Mouse (Mus musculus): ENCODE data around the gene Elp1. TPM values are rescaled to one million over a fixed set of nuclear protein-coding genes. Genes with fewer than 3 reads are reported as not detected.

Gene Elp1
- polyA plus RNA-seq, 1 experiment, result 70.7 TPM

DNA sequence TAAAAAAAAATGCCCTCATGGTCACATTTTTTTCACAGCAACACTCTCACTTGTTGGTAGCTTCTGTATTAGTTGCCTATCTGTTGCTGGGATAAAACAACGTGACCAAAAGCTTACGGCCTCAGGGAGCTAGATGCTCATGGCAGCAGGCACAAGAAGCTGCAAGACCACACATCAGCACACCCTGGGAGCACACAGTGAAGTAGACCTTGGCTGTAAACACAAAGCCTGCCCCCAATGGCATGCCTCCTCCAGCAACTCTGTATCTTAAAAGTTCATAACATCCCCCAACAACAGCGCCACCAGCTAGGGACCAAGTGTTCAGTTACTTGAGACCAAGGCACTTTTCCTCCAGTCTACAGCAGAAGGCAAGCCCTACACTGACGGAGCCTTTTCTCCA, 6.9 kb upstream of the Elp1 start:
- TF ChIP-seq POLR2A (IDR thresholded peaks at IDR 0.05; ENCODE audit: extremely low read depth, insufficient read depth, low read length) (no peak), CTCF (IDR thresholded peaks at IDR 0.05; ENCODE audit: extremely low read depth, insufficient read depth, low read length) (no peak)
- H3K27ac ChIP-seq (ENCODE audit: insufficient read depth, low read length), result no peak overlapping the region
- no peaks in the 10 kb centered on the region for H3K4me1 ChIP-seq (ENCODE audit: control insufficient read depth, insufficient read depth, low read length)
- H3K4me3 ChIP-seq (ENCODE audit: insufficient read depth, low read length), result no peak overlapping the region

DNA sequence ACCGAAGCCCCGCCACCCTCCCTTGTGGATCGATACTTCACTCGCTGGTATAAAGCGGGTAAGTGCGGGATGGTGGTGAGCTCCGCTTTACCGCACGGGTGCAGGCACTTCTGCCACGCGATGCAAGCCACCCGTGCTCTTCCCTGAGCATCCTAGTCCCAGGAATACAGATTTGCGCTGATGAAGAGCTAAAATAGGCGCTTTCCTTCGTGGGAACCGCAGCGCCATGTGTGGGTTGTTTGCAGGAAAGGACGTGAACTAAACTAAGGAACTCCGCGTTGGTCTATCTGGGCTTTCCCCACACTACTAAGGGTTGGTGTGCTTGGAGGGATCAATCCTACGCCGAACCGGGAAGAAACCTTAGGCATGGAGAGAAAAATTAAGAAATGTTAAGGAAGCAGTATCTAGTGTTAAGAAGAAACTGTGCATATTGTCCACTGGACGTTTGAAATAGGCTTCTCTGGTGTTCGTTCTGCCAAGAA, 579 bp upstream of the Elp1 start:
- Histone ChIP-seq H3K27ac (ENCODE audit: insufficient read depth, low read length) (peak overlapping the region; percentile 87; the same call in 1 of the 2 replicates), H3K4me1 (ENCODE audit: control insufficient read depth, insufficient read depth, low read length) (peaks cover 3% of the 10 kb centered on the region; the same call in 1 of the 2 replicates), H3K4me3 (ENCODE audit: insufficient read depth, low read length) (peak overlapping the region; percentile 94)
- TF ChIP-seq CTCF (IDR thresholded peaks at IDR 0.05; ENCODE audit: extremely low read depth, insufficient read depth, low read length), result no peak
- no peak; the same call in 1 of the 2 replicates for TF ChIP-seq POLR2A (IDR thresholded peaks at IDR 0.05; ENCODE audit: extremely low read depth, insufficient read depth, low read length)

DNA sequence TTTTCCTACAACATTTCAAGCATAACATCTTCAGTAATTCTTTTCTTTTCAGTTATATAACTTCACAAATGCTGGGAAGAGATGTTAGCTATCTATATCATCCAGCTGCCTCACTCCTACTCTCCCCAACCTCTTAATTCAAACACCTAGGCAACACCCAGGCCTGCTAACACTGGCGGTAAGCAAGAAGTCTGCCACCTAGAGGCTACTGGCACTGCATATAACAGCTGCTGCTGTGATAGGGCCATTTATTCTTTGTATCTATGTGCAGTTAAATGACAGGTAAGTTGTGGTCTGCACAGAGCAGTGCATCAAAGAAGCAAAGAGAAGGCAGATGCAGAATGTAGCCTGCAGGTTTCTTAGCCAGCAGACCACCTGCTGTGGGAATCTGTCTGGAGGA, 10.8 kb downstream of the Elp1 start:
- H3K4me1 ChIP-seq (ENCODE audit: control insufficient read depth, insufficient read depth, low read length), result no peaks in the 10 kb centered on the region

DNA sequence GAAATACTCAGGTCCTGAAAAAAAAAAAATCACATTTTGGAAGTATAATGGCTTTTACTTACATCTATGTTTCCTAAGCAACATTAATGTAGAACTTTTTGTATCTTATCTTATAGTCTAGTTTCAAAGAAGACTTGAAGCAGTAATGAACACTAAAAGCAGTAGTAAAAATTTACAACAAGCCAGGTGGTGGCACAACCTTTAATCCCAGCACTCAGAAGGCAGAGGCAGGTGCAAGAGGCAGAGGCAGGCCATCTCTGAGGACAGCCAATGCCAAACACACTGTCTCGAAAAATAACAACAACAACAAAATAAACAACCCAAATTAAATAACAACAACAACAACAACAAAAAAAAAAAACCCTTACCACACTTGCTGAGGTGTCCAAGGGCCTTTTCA, 31.1 kb downstream of the Elp1 start:
- H3K4me1 ChIP-seq (ENCODE audit: control insufficient read depth, insufficient read depth, low read length), result no peaks in the 10 kb centered on the region
- H3K4me3 ChIP-seq (ENCODE audit: insufficient read depth, low read length), result no peak overlapping the region
- TF ChIP-seq POLR2A (IDR thresholded peaks at IDR 0.05; ENCODE audit: extremely low read depth, insufficient read depth, low read length) (no peak), CTCF (IDR thresholded peaks at IDR 0.05; ENCODE audit: extremely low read depth, insufficient read depth, low read length) (no peak)
- H3K27ac ChIP-seq (ENCODE audit: insufficient read depth, low read length), result no peak overlapping the region

More for the DNA sequence above, 10.8 kb downstream of the Elp1 start:
- TF ChIP-seq POLR2A (IDR thresholded peaks at IDR 0.05; ENCODE audit: extremely low read depth, insufficient read depth, low read length), result no peak
- TF ChIP-seq CTCF (IDR thresholded peaks at IDR 0.05; ENCODE audit: extremely low read depth, insufficient read depth, low read length), result 0 out of 2 replicates have a peak, but pooled peaks have one; percentile 27
- H3K4me3 ChIP-seq (ENCODE audit: insufficient read depth, low read length), result no peak overlapping the region
- H3K27ac ChIP-seq (ENCODE audit: insufficient read depth, low read length), result no peak overlapping the region

DNA sequence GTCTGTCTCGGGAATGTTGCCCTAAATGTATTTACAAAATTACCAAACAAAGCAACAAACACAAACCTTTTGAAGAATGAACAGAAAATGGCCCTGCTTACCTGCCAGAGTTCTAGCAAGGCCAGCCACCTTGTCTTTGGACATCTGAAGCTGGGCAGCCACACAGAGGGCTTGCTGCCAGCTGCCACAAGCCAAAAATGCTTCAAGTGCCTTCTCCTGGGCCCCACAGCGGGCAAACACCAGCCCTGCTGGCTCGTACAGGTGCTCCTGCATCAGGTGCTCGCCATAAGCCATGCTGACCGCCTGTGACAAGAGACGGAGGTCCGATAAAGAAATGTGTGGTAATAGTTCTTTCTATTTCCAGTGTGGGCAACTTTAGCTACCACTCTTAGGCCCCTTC, 33.2 kb downstream of the Elp1 start:
- Histone ChIP-seq H3K4me1 (ENCODE audit: control insufficient read depth, insufficient read depth, low read length) (no peaks in the 10 kb centered on the region), H3K27ac (ENCODE audit: insufficient read depth, low read length) (no peak overlapping the region), H3K4me3 (ENCODE audit: insufficient read depth, low read length) (no peak overlapping the region)
- no peak for TF ChIP-seq POLR2A (IDR thresholded peaks at IDR 0.05; ENCODE audit: extremely low read depth, insufficient read depth, low read length)
- no peak for TF ChIP-seq CTCF (IDR thresholded peaks at IDR 0.05; ENCODE audit: extremely low read depth, insufficient read depth, low read length)

DNA sequence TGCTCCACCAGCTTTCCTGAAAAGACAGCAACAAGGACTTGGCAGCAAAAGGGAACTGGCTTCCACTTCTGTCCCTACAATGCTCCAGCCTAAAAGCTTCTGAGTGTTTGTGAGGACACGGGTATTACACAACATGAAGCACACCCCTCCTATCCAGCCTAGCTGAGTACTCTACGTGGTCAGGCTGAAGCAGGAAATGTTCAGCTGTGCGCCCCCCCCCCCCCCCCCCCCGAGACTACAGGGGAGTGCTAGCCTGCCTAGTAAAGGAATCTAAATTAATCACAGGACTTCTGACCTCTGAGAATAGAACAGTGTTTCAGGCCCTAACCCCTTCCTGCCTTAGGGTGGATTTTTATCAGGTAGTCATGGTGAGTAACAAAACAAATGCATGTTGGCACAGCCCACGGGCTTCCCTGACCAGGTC, 34.3 kb downstream of the Elp1 start:
- TF ChIP-seq CTCF (IDR thresholded peaks at IDR 0.05; ENCODE audit: extremely low read depth, insufficient read depth, low read length) (no peak), POLR2A (IDR thresholded peaks at IDR 0.05; ENCODE audit: extremely low read depth, insufficient read depth, low read length) (no peak)
- Histone ChIP-seq H3K4me1 (ENCODE audit: control insufficient read depth, insufficient read depth, low read length) (no peaks in the 10 kb centered on the region), H3K27ac (ENCODE audit: insufficient read depth, low read length) (no peak overlapping the region)

DNA sequence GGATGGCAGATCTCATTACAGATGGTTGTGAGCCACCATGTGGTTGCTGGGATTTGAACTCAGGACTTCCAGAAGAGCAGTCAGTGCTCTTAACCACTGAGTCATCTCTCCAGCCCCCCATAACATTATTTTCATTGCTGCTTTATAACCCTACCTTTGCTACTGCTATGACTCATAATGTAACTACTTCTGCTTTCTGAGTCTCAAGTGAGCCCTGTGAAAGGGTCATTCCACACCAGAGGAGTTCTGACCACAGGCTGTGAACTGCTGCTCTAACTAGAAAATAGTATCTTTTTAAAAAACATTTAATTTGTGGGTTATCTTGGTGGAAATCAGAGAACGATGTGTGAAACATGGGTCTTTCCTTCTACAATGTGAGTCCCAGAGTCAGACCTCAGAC, 44.4 kb downstream of the Elp1 start:
- Histone ChIP-seq H3K27ac (ENCODE audit: insufficient read depth, low read length) (no peak overlapping the region), H3K4me1 (ENCODE audit: control insufficient read depth, insufficient read depth, low read length) (no peaks in the 10 kb centered on the region; the same call in 1 of the 2 replicates), H3K4me3 (ENCODE audit: insufficient read depth, low read length) (no peak overlapping the region)
- no peak for TF ChIP-seq CTCF (IDR thresholded peaks at IDR 0.05; ENCODE audit: extremely low read depth, insufficient read depth, low read length)
- TF ChIP-seq POLR2A (IDR thresholded peaks at IDR 0.05; ENCODE audit: extremely low read depth, insufficient read depth, low read length), result no peak

More for the DNA sequence above, 34.3 kb downstream of the Elp1 start:
- H3K4me3 ChIP-seq (ENCODE audit: insufficient read depth, low read length), result no peak overlapping the region

DNA sequence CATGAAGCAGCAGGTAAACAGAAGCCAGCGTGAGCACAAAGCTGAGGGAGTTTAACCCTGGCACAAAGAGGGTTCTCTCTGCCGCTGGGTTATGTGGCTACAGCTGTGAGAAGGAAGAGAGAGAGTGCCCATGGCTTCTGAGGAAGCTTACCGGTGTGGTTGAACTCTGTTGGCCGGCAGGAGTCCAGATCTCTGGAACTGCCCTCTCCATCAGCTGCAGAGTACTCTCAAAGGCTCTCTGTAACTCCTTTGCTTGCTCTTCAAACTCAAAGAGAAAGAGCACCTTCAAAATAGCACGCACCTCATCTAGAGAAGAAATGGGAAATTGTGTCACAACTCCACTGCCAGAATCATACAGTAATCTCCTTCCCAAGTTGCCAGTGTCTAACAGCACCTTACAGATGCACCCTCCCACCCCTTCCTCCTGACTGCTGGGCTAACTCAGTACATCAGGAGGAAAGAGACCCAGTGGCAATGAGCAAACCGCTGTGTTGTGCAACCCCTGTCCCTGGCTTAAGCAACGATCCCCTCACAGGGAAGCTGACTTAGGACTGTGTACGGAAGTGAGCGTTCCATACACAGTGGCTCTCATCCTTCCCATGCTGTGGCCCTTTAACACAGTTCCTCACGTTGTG, 45.0 kb downstream of the Elp1 start:
- H3K4me3 ChIP-seq (ENCODE audit: insufficient read depth, low read length), result no peak overlapping the region
- no peaks in the 10 kb centered on the region for H3K4me1 ChIP-seq (ENCODE audit: control insufficient read depth, insufficient read depth, low read length)
- TF ChIP-seq POLR2A (IDR thresholded peaks at IDR 0.05; ENCODE audit: extremely low read depth, insufficient read depth, low read length) (no peak), CTCF (IDR thresholded peaks at IDR 0.05; ENCODE audit: extremely low read depth, insufficient read depth, low read length) (no peak)
- no peak overlapping the region for H3K27ac ChIP-seq (ENCODE audit: insufficient read depth, low read length)

DNA sequence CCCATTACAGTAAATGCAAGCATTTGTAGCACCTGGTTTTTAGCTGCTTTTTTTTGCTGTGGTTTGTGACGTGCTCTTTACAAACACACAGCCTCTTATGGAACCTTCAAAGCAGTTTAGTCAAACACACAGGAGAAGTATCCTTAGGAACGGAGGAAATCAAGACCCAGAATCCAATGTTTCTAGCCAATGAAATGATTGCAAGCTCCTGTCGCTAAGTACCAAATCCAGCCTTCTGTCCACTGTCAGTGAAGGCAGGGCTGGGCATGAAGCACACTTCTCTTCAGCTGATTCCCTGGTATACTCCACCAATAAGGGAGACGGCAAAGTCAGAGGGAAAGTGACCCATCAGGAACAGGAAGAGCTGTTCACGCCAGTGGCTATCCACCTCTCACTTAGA, 46.1 kb downstream of the Elp1 start:
- Histone ChIP-seq H3K4me1 (ENCODE audit: control insufficient read depth, insufficient read depth, low read length) (no peaks in the 10 kb centered on the region), H3K27ac (ENCODE audit: insufficient read depth, low read length) (no peak overlapping the region), H3K4me3 (ENCODE audit: insufficient read depth, low read length) (no peak overlapping the region)
- TF ChIP-seq CTCF (IDR thresholded peaks at IDR 0.05; ENCODE audit: extremely low read depth, insufficient read depth, low read length) (no peak), POLR2A (IDR thresholded peaks at IDR 0.05; ENCODE audit: extremely low read depth, insufficient read depth, low read length) (no peak)

DNA sequence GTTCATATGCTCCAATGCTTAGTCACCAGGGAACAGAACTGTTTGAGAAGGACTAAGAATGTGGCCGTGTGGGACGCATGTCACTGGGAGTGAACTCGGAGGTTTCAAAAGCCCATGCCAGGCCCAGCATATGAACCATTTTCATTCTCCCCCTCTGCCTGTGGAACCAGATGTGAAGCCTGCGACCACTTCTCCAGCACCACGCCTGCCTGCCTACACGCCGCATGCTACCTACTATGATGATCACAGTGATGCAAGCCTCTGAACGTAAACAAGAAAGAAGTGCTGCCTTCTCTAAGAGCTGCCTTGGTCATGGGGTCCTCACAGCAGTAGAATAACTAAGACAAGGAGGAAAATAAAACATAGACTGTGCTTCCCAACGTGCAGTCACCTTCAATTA, 54.7 kb downstream of the Elp1 start:
- H3K4me3 ChIP-seq (ENCODE audit: insufficient read depth, low read length), result no peak overlapping the region
- TF ChIP-seq CTCF (IDR thresholded peaks at IDR 0.05; ENCODE audit: extremely low read depth, insufficient read depth, low read length) (no peak), POLR2A (IDR thresholded peaks at IDR 0.05; ENCODE audit: extremely low read depth, insufficient read depth, low read length) (no peak)
- no peaks in the 10 kb centered on the region for H3K4me1 ChIP-seq (ENCODE audit: control insufficient read depth, insufficient read depth, low read length)
- no peak overlapping the region for H3K27ac ChIP-seq (ENCODE audit: insufficient read depth, low read length)
